Mouse (Mus musculus) monocyte, adult 59 days (primary cell): ENCODE results near the gene Zdhhc6. TPM values are rescaled to one million over a fixed set of nuclear protein-coding genes. Genes with fewer than 3 reads are reported as not detected.

Source experiments
- total RNA-seq, 2 experiments: library from RNA; stranded (reverse); gene quantifications; one replicate each; pipeline ENCODE4 v1.2.4; 2023

Zdhhc6 gene
- total RNA-seq, result 10 to 100 TPM; 36.3 to 36.7 TPM

GRCm38 (mm10) chr19:55315452-55316108 is at the start of gene Zdhhc6:
Gene Zdhhc6, minus strand, starts transcription at chr19:55316032.

DNA sequence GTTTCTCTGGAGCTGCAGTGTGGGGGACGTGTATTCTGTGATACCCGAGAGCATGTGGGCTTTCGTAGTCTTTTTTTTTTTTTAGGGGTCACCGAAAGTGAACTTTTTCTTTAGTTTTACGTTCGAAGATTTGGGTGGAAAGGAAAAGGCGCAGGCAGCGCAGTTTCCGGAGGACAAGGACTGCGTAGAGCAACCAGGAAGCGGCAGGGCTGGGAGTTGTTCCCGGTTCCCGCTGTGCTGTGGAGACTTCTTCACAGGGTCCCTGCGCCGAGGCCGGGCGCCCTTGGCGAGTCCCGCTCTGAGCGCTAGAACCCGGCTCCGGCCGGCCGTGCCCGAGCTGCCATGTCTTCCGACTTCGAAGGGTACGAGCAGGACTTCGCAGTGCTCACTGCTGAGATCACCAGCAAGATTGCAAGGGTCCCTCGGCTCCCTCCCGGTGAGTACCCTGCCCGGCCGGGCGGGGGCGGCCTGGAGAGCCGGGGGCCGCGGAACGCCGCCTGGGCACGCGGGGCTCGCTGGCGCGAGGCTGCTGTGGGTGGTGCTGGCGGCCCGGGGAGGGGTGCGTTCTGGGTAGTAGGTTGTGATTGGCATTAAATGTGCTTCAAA is 380 bp upstream of the Zdhhc6 start, which contains the start of gene Vti1a:
Gene Vti1a (plus strand): TSS at position 187 of the 606 bp plus-strand sequence.

GRCm38 (mm10) chr19:55251383-55252124 is 64.3 kb downstream of the Zdhhc6 start, which contains the start of gene Acsl5:
Gene Acsl5, plus strand, starts transcription at chr19:55251938.

GRCm38 (mm10) chr19:55241186-55241645 is 74.6 kb downstream of the Zdhhc6 start, which contains the start of gene Gucy2g:
Gene Gucy2g, minus strand, starts transcription at chr19:55241236.

Other genes with a start within 250 kb of the Zdhhc6 start
- 1 to 10 TPM; 5.3 to 6.4 TPM for gene Gpam, start 188.8 kb downstream of the Zdhhc6 start, total RNA-seq
- not detected for gene Tectb, start 135.3 kb downstream of the Zdhhc6 start, total RNA-seq
- gene Gucy2g, start 74.8 kb downstream of the Zdhhc6 start, total RNA-seq, result not detected
- gene Acsl5, start 64.1 kb downstream of the Zdhhc6 start, total RNA-seq, result 10 to 100 TPM; 83.4 to 91.2 TPM
- 10 to 100 TPM; 47.4 to 48.6 TPM for gene Vti1a, start 263 bp upstream of the Zdhhc6 start, total RNA-seq